Mouse (Mus musculus): Measurements from ENCODE around the gene Dnmt3l. TPM values are rescaled to one million over a fixed set of nuclear protein-coding genes. Genes with fewer than 3 reads are reported as not detected.

The Dnmt3l gene
- polyA plus RNA-seq, 2 experiments = 0.15 TPM; not detected in 1

- Histone ChIP-seq H3K4me1 (ENCODE audit: control insufficient read depth, insufficient read depth, low read length) (peaks cover 6% of the 10 kb centered on the region; the same call in 1 of the 2 replicates), H3K4me3 (replicated peaks; ENCODE audit: low read length) (peak within 1 kb of the TSS; percentile 13; the same call in 1 of the 2 replicates), H3K36me3 (ENCODE audit: control insufficient read depth, insufficient read depth, low read length) (no peaks in the 10 kb centered on the region), H3K4me2 (replicated peaks; ENCODE audit: low read depth, low read length, severe bottlenecking) (peak within 1 kb of the TSS; percentile 40), H3K9ac (ENCODE audit: low read depth, low read length, severe bottlenecking) (0 out of 2 replicates have a peak within 1 kb of the TSS, but pooled peaks have one; percentile 21), H3K27ac (replicated peaks; ENCODE audit: low read depth, low read length) (no peak within 1 kb of the TSS), H3K9me3 (ENCODE audit: control insufficient read depth, low read length) (no peaks in the 10 kb centered on the region), H3K27me3 (ENCODE audit: control insufficient read depth, insufficient read depth, low read length) (no peaks in the 10 kb centered on the region)
- DNase-seq (ENCODE audit: low spot score) = peak; percentile 19
- TF ChIP-seq POLR2A (IDR thresholded peaks at IDR 0.05; ENCODE audit: borderline replicate concordance, extremely low read depth, insufficient read depth, insufficient read length) = no peak
- ATAC-seq (ENCODE audit: low FRiP score, low read depth) = peak; percentile 51
- WGBS = 1% methylated on average over 21 of the region's 27 CpGs
Measured at GRCm38 (mm10) chr10:78043406-78043836, 1.7 kb downstream of the Dnmt3l start, which contains the start of gene Aire. Gene Aire, minus strand, starts transcription at chr10:78043610.

GRCm38 (mm10) chr10:78044531-78044930 is 2.8 kb downstream of the Dnmt3l start:
- H3K27ac ChIP-seq (replicated peaks; ENCODE audit: low read depth, low read length) = no peak overlapping the region
- H3K9me3 ChIP-seq (ENCODE audit: control insufficient read depth, low read length) = no peaks in the 10 kb centered on the region
- no peak for TF ChIP-seq POLR2A (IDR thresholded peaks at IDR 0.05; ENCODE audit: borderline replicate concordance, extremely low read depth, insufficient read depth, insufficient read length)
- no peak overlapping the region for H3K4me3 ChIP-seq (replicated peaks; ENCODE audit: low read length)
- peaks cover 6% of the 10 kb centered on the region; the same call in 1 of the 2 replicates for H3K4me1 ChIP-seq (ENCODE audit: control insufficient read depth, insufficient read depth, low read length)
- H3K9ac ChIP-seq (ENCODE audit: low read depth, low read length, severe bottlenecking) = no peak overlapping the region
- no peaks in the 10 kb centered on the region for H3K36me3 ChIP-seq (ENCODE audit: control insufficient read depth, insufficient read depth, low read length)
- no peaks in the 10 kb centered on the region for H3K27me3 ChIP-seq (ENCODE audit: control insufficient read depth, insufficient read depth, low read length)
- ATAC-seq (ENCODE audit: low FRiP score, low read depth) = no peak
- no peak overlapping the region for H3K4me2 ChIP-seq (replicated peaks; ENCODE audit: low read depth, low read length, severe bottlenecking)
- no peak for DNase-seq (ENCODE audit: low spot score)
- WGBS = 82% methylated on average over 1 of the region's 1 CpGs

GRCm38 (mm10) chr10:78046388-78046787 is 4.6 kb downstream of the Dnmt3l start:
- 83% methylated on average over 4 of the region's 4 CpGs for WGBS
- TF ChIP-seq POLR2A (IDR thresholded peaks at IDR 0.05; ENCODE audit: borderline replicate concordance, extremely low read depth, insufficient read depth, insufficient read length) = no peak
- Histone ChIP-seq H3K4me3 (replicated peaks; ENCODE audit: low read length) (no peak overlapping the region), H3K4me1 (ENCODE audit: control insufficient read depth, insufficient read depth, low read length) (peaks cover 6% of the 10 kb centered on the region; the same call in 1 of the 2 replicates), H3K9me3 (ENCODE audit: control insufficient read depth, low read length) (no peaks in the 10 kb centered on the region), H3K27me3 (ENCODE audit: control insufficient read depth, insufficient read depth, low read length) (no peaks in the 10 kb centered on the region), H3K4me2 (replicated peaks; ENCODE audit: low read depth, low read length, severe bottlenecking) (no peak overlapping the region), H3K27ac (replicated peaks; ENCODE audit: low read depth, low read length) (no peak overlapping the region), H3K9ac (ENCODE audit: low read depth, low read length, severe bottlenecking) (no peak overlapping the region), H3K36me3 (ENCODE audit: control insufficient read depth, insufficient read depth, low read length) (no peaks in the 10 kb centered on the region)
- ATAC-seq (ENCODE audit: low FRiP score, low read depth) (no peak), DNase-seq (ENCODE audit: low spot score) (no peak)

- H3K36me3 ChIP-seq (ENCODE audit: control insufficient read depth, insufficient read depth, low read length) = no peaks in the 10 kb centered on the region
- no peak overlapping the region for H3K27ac ChIP-seq (replicated peaks; ENCODE audit: low read depth, low read length)
- H3K27me3 ChIP-seq (ENCODE audit: control insufficient read depth, insufficient read depth, low read length) = no peaks in the 10 kb centered on the region
- no peak overlapping the region for H3K4me2 ChIP-seq (replicated peaks; ENCODE audit: low read depth, low read length, severe bottlenecking)
- no peak overlapping the region for H3K4me3 ChIP-seq (replicated peaks; ENCODE audit: low read length)
- no peak for DNase-seq (ENCODE audit: low spot score)
- 0 out of 2 replicates have a peak, but pooled peaks cover under 1% of the 10 kb centered on the region for H3K4me1 ChIP-seq (ENCODE audit: control insufficient read depth, insufficient read depth, low read length)
- no peak for TF ChIP-seq POLR2A (IDR thresholded peaks at IDR 0.05; ENCODE audit: borderline replicate concordance, extremely low read depth, insufficient read depth, insufficient read length)
- no peak for ATAC-seq (ENCODE audit: low FRiP score, low read depth)
- no peaks in the 10 kb centered on the region for H3K9me3 ChIP-seq (ENCODE audit: control insufficient read depth, low read length)
- H3K9ac ChIP-seq (ENCODE audit: low read depth, low read length, severe bottlenecking) = no peak overlapping the region
- 87% methylated on average over 9 of the region's 10 CpGs for WGBS
Measured at GRCm38 (mm10) chr10:78048061-78048730, 6.4 kb downstream of the Dnmt3l start.

GRCm38 (mm10) chr10:78049519-78050035 is 7.8 kb downstream of the Dnmt3l start:
- Histone ChIP-seq H3K4me2 (replicated peaks; ENCODE audit: low read depth, low read length, severe bottlenecking) (no peak overlapping the region), H3K9ac (ENCODE audit: low read depth, low read length, severe bottlenecking) (no peak overlapping the region), H3K4me1 (ENCODE audit: control insufficient read depth, insufficient read depth, low read length) (no peaks in the 10 kb centered on the region), H3K9me3 (ENCODE audit: control insufficient read depth, low read length) (no peaks in the 10 kb centered on the region), H3K27ac (replicated peaks; ENCODE audit: low read depth, low read length) (no peak overlapping the region), H3K27me3 (ENCODE audit: control insufficient read depth, insufficient read depth, low read length) (no peaks in the 10 kb centered on the region), H3K4me3 (replicated peaks; ENCODE audit: low read length) (no peak overlapping the region), H3K36me3 (ENCODE audit: control insufficient read depth, insufficient read depth, low read length) (no peaks in the 10 kb centered on the region)
- no peak for ATAC-seq (ENCODE audit: low FRiP score, low read depth)
- 50% methylated on average over 11 of the region's 11 CpGs for WGBS
- TF ChIP-seq POLR2A (IDR thresholded peaks at IDR 0.05; ENCODE audit: borderline replicate concordance, extremely low read depth, insufficient read depth, insufficient read length) = no peak
- no peak for DNase-seq (ENCODE audit: low spot score)
